Mouse (Mus musculus) stomach, postnatal 0 days (tissue): Measurements from ENCODE around the gene Ier3. TPM values are rescaled to one million over a fixed set of nuclear protein-coding genes. Genes with fewer than 3 reads are reported as not detected.

ENCODE experiments used
- ATAC-seq: fragments of 200-750 bp; cut with Nextera tagmentation; 2 replicates; pipeline ENCODE4 v1.8.0; 2017; ENCODE audit not compliant: low FRiP score, low TSS enrichment
- DNase-seq: peaks from one replicate; pipeline ENCODE4 v3.0.0-alpha.2; 2016; ENCODE audit warnings: low spot score
- H3K27ac ChIP-seq: fragments of 300-500 bp; sonication (generic); replicated peaks from 2 replicates; pipeline ENCODE4 v1.5.1; 2014; ENCODE audit warnings: mild to moderate bottlenecking, control low read depth
- H3K27me3 ChIP-seq: fragments of 300-500 bp; sonication (generic); 2 replicates; pipeline ENCODE4 v1.6.1; 2014; ENCODE audit warnings: low read length; ENCODE audit not compliant: control insufficient read depth, insufficient read depth
- H3K36me3 ChIP-seq: fragments of 300-500 bp; sonication (generic); 2 replicates; pipeline ENCODE4 v1.6.1; 2014; ENCODE audit warnings: low read length, mixed read lengths; ENCODE audit not compliant: control insufficient read depth, insufficient read depth
- H3K4me1 ChIP-seq: fragments of 300-500 bp; sonication (generic); replicated peaks from 2 replicates; pipeline ENCODE4 v1.6.1; 2014; ENCODE audit warnings: antibody characterized with exemption; ENCODE audit not compliant: control insufficient read depth, insufficient read depth
- H3K4me2 ChIP-seq: fragments of 300-500 bp; sonication (generic); replicated peaks from 2 replicates; pipeline ENCODE4 v1.6.1; 2014; ENCODE audit warnings: low read depth, mild to moderate bottlenecking, control low read depth, moderate library complexity
- H3K4me3 ChIP-seq: fragments of 300-500 bp; sonication (generic); 2 replicates; pipeline ENCODE4 v1.5.1; 2014; ENCODE audit warnings: low read depth, low read length, control low read depth
- H3K9ac ChIP-seq: fragments of 300-500 bp; sonication (generic); 2 replicates; pipeline ENCODE4 v1.6.1; 2014; ENCODE audit warnings: mild to moderate bottlenecking, low read length, control low read depth, mixed read lengths
- H3K9me3 ChIP-seq: fragments of 300-500 bp; sonication (generic); 2 replicates; pipeline ENCODE4 v1.6.1; 2016; ENCODE audit warnings: low read length; ENCODE audit not compliant: control insufficient read depth
- CTCF ChIP-seq: IDR thresholded peaks from 2 replicates; pipeline ENCODE4 v1.5.1; 2016; ENCODE audit warnings: antibody characterized with exemption, low read depth, mild to moderate bottlenecking, moderate library complexity
- EP300 ChIP-seq: optimal IDR thresholded peaks from 2 replicates; pipeline ENCODE3; 2016; ENCODE audit warnings: antibody characterized with exemption
- WGBS: fragments of 180-500 bp; shearing (Covaris S2); extraction: QIAGEN DNeasy Blood & Tissue Kit; methylation state at CpG from one replicate; pipeline ENCODE4 v1.1.7; 2014; 5-methylcytosine and 5-hydroxymethylcytosine counted together
- polyA plus RNA-seq: library from polyadenylated mRNA; unstranded; fragments of >200 nt; fragmentation: Nextera tagmentation; extraction: Ambion mirVana; gene quantifications from 2 replicates; pipeline ENCODE4 v1.2.1, GENCODE M21; 2015

Ier3 gene
- 74.8 and 79.5 TPM in 2 replicates for polyA plus RNA-seq

DNA sequence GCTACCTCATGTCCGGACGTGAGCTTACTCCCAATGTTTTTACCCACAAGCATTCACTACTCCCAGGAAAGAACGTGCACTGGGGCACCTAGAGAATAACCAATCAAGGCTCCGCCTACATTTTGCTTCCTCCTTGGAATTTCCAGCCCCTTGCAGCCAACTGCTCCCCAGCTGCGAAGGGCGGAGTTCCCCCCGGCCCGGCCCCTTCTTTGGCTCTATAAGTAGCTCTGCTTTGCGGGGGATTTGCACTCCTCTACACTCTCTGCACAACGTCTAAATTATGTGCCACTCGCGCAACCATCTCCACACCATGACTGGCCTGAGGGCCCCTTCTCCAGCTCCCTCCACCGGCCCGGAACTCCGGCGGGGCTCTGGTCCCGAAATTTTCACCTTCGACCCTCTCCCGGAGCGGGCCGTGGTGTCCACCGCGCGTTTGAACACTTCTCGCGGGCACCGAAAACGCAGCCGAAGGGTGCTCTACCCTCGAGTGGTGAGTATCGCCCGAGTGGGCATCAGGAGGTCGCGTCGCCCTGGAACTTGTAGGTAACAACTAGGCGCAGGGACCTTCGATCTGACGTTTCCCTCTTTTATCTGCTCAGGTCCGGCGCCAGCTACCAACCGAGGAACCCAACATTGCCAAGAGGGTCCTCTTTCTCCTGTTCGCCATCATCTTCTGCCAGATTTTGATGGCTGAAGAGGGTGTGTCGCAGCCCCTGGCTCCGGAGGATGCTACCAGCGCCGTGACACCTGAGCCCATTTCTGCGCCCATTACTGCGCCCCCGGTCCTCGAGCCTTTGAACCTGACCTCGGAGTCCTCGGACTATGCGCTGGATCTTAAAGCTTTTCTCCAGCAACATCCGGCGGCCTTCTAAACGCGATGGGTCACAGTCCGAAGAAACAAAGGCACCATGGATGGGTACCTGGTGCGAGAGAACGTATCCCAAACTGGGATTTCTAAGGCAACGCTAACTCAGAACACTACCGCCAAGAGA lies at the start of gene Ier3:
Gene Ier3, plus strand, starts transcription at position 246 of the 992 bp plus-strand sequence.
- H3K9me3 ChIP-seq = no peaks in the 10 kb centered on the region
- H3K4me1 ChIP-seq = no peaks in the 10 kb centered on the region; the same call in 1 of the 2 replicates
- WGBS = under 1% methylated on average over 62 of the region's 62 CpGs
- H3K9ac ChIP-seq = peak within 1 kb of the TSS; percentile 86
- peak within 1 kb of the TSS; percentile 91 for H3K27ac ChIP-seq
- TF ChIP-seq EP300 (no peak), CTCF (no peak)
- DNase-seq (peak; percentile 94), ATAC-seq (peak; percentile 79)
- H3K27me3 ChIP-seq = no peaks in the 10 kb centered on the region
- H3K4me3 ChIP-seq = peak within 1 kb of the TSS; percentile 75
- H3K36me3 ChIP-seq = peaks cover 5% of the 10 kb centered on the region; the same call in 1 of the 2 replicates
- peak within 1 kb of the TSS; percentile 84 for H3K4me2 ChIP-seq

DNA sequence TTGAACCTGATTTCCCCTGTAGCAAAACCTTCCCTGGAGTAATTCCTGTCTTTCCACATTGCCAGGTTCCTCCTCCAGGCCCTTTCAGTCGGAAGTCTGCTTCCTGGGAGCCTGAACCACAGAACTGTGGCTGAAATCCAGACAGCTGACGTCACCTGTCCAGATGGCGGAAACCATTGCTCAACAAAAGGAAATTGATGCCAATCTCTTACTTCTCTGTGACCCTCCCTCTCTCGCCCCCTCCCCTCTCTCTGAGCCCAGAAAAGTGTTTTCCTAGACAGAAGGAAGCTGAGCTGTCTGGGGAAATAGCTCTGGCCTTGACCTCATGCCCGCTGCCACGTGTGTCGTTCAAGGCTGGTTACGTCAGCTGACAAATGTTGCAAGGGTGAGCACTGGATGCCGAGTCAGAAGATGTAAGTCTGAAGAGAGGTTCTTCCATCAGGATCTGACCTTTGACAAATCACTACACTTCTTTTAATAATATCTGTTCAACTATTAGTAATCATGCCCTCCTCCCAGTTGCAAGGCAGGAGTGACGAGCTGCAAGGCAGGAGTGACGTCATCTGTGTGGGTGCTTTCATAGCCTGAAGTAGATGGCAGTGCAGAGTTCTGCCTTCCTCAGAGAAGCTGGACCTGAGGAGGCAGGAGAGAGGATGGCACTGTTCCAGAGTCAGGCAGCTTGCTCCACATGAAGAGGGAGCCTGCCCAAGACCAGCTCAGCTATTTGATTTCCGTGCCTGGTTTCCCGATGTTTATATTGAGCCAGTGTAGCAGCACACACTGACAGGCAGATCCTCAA lies 44.5 kb upstream of the Ier3 start:
- peak; percentile 33; the same call in 1 of the 2 replicates for TF ChIP-seq CTCF
- TF ChIP-seq EP300 = no peak
- Histone ChIP-seq H3K4me2 (no peak overlapping the region), H3K9ac (no peak overlapping the region), H3K27ac (peak overlapping the region; percentile 79), H3K36me3 (no peaks in the 10 kb centered on the region), H3K9me3 (no peaks in the 10 kb centered on the region), H3K27me3 (no peaks in the 10 kb centered on the region), H3K4me1 (peaks cover 8% of the 10 kb centered on the region; the same call in 1 of the 2 replicates), H3K4me3 (no peak overlapping the region)
- peak; percentile 82 for DNase-seq
- 8% methylated on average over 13 of the region's 13 CpGs for WGBS
- ATAC-seq = peak; percentile 68

DNA sequence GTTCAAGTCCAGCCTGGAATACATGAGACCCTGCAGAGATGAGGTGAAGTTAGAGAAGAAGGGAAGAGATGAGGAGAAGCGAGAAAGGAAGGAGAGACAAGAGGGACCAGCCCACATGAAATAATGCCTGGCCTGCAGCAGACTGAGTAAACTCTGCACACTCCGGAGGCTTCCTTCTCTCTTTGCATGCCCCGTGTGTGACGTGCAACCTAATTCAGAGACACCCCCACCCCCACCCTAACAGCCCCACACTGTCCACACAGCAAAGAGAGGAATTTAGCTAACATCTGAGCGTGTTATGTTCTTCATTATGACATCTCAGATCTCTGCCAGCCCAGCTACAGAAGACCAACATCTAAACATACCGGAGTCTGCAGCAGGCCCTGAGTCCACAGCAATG lies 42.5 kb upstream of the Ier3 start:
- no peak overlapping the region for H3K4me2 ChIP-seq
- DNase-seq = no peak

DNA sequence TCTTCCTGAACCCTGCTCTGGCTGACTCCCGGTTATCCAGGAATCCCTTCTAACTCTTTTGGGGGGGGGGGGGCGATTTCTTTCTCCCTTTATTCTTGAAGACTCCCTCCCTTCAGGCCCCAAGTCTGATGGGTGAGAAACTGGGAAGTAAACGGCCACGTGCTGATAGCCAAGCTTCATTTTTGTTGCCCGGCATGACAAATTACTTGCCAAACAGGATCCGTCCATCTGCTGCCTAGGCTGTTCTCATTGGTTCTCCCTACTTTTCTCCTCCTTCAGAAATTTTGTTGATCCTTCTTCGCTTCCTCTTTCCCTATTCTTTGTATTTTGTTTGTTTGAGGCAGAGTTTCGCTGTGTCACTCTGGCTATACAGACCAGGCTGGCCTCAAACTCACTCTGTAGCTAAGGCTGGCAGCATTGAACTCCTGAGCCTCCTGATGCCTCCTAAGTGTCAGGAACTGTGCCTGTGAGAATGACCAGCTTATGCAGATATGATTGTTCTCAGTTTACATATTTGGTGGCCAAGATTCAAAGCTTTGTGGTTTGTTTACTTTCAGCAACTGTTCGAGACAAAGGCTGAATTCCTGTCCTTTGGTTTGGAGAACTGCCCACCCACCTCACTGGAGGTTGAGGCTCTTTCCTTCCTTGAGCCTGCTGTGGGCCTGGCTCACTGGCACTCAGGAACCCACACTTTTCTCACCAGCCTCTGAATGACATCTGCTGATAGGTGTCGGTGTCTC lies 41.8 kb upstream of the Ier3 start:
- ATAC-seq = no peak
- Histone ChIP-seq H3K27me3 (no peaks in the 10 kb centered on the region), H3K4me3 (no peak overlapping the region), H3K36me3 (no peaks in the 10 kb centered on the region), H3K4me2 (no peak overlapping the region), H3K9ac (peak overlapping the region; percentile 18; the same call in 1 of the 2 replicates), H3K9me3 (no peaks in the 10 kb centered on the region), H3K27ac (peak overlapping the region; percentile 73), H3K4me1 (peaks cover 8% of the 10 kb centered on the region; the same call in 1 of the 2 replicates)
- no peak for DNase-seq
- TF ChIP-seq CTCF (no peak), EP300 (no peak)
- WGBS = 44% methylated on average over 10 of the region's 10 CpGs

More for the DNA sequence above, 42.5 kb upstream of the Ier3 start:
- no peak for TF ChIP-seq EP300
- TF ChIP-seq CTCF = no peak
- no peak overlapping the region for H3K4me3 ChIP-seq
- no peaks in the 10 kb centered on the region for H3K36me3 ChIP-seq
- WGBS = 34% methylated on average over 6 of the region's 6 CpGs
- H3K9ac ChIP-seq = peak overlapping the region; percentile 18; the same call in 1 of the 2 replicates
- H3K4me1 ChIP-seq = peaks cover 8% of the 10 kb centered on the region; the same call in 1 of the 2 replicates
- no peaks in the 10 kb centered on the region for H3K9me3 ChIP-seq
- peak overlapping the region; percentile 73 for H3K27ac ChIP-seq
- no peaks in the 10 kb centered on the region for H3K27me3 ChIP-seq
- peak; percentile 39 for ATAC-seq

DNA sequence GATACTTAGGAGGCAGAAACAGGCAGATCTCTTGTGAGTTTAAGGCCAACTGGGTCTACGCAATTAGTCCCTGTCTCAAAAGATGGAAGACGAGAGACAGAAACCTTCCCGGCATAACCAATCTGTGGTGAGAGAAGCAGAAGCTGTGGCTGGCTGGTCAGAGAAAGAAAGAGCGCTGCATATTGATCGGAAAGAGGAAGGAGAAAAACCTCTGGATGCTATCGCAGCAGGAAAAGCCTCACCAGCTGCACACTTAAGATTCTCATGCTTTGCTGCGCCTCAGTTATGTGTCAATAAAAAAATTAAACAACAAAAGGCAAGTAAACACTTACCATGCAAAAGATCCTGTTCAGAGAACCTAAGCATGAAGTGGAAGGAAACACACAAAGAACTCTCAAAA lies 41.1 kb upstream of the Ier3 start:
- Histone ChIP-seq H3K36me3 (no peaks in the 10 kb centered on the region), H3K4me3 (no peak overlapping the region), H3K9ac (no peak overlapping the region), H3K9me3 (no peaks in the 10 kb centered on the region), H3K27ac (no peak overlapping the region), H3K4me1 (peaks cover 8% of the 10 kb centered on the region; the same call in 1 of the 2 replicates), H3K4me2 (no peak overlapping the region), H3K27me3 (no peaks in the 10 kb centered on the region)
- no peak for ATAC-seq
- WGBS = 94% methylated on average over 7 of the region's 7 CpGs
- TF ChIP-seq CTCF = no peak
- TF ChIP-seq EP300 = no peak
- DNase-seq = no peak
